ENCODE assay signal across 17 mouse cellular contexts in genomic region chr9:34375187-34375586, GRCm38 (mm10).
DNase-seq lines count a peak whose midpoint lies in the region; ATAC-seq and TF ChIP-seq lines count a peak whose summit lies in the region.
"Had no signal": no experiment of that assay in that cellular context is flagged by ENCODE, and none has a peak within 500 bp of the region (broad histone marks: within the 10 kb centered on the region; RNA-seq: fewer than 3 reads in every experiment).

No protein-coding gene starts in this region.

- peak; percentile 15 for DNase-seq in kidney, postnatal 10 days
- no peak for DNase-seq in midbrain, embryonic 10.5 days (ENCODE audit: low spot score)
- DNase-seq in brain, embryonic 14.5 days (ENCODE audit: low read depth), result peak; percentile 75
- no peak for DNase-seq in urinary bladder, postnatal 36 days (ENCODE audit: low spot score in 2 of 2)
- no peak for DNase-seq in cerebellum, adult 9-11 months
- DNase-seq: cerebellum, adult 2 months; heart, postnatal 36 days; kidney, adult 9 months; layer of hippocampus, postnatal 36 days; liver had no signal

- no peak overlapping the region for H3K4me3 ChIP-seq in kidney, embryonic 16.5 days (ENCODE audit: low read length)
- H3K4me3 ChIP-seq in midbrain, embryonic 12.5 days, result no peak overlapping the region
- H3K4me3 ChIP-seq in midbrain, embryonic 10.5 days, result no peak overlapping the region
- H3K4me3 ChIP-seq: embryonic facial prominence, embryonic 13.5 days; midbrain, embryonic 15.5 days had no signal

- no peaks in the 10 kb centered on the region for H3K4me1 ChIP-seq in kidney, embryonic 16.5 days (ENCODE audit: insufficient read depth, low read length)
- peaks cover 4% of the 10 kb centered on the region; the same call in 1 of the 2 replicates for H3K4me1 ChIP-seq in midbrain, embryonic 12.5 days
- H3K4me1 ChIP-seq in midbrain, embryonic 10.5 days, result peaks cover 4% of the 10 kb centered on the region
- H3K4me1 ChIP-seq: embryonic facial prominence, embryonic 13.5 days; midbrain, embryonic 15.5 days had no signal

- H3K9me3 ChIP-seq in kidney, embryonic 16.5 days (ENCODE audit: low read length), result no peaks in the 10 kb centered on the region
- H3K9me3 ChIP-seq in midbrain, embryonic 12.5 days, result no peaks in the 10 kb centered on the region
- H3K9me3 ChIP-seq in midbrain, embryonic 10.5 days (replicated peaks), result no peaks in the 10 kb centered on the region
- H3K9me3 ChIP-seq: embryonic facial prominence, embryonic 13.5 days; midbrain, embryonic 15.5 days had no signal

- H3K4me2 ChIP-seq in kidney, embryonic 16.5 days (replicated peaks; ENCODE audit: low read depth, low read length), result no peak overlapping the region
- H3K4me2 ChIP-seq in midbrain, embryonic 12.5 days (replicated peaks), result no peak overlapping the region
- H3K4me2 ChIP-seq: embryonic facial prominence, embryonic 13.5 days; heart, embryonic 11.5 days; midbrain, embryonic 15.5 days had no signal

- H3K27me3 ChIP-seq in kidney, embryonic 16.5 days (ENCODE audit: insufficient read depth, low read length), result no peaks in the 10 kb centered on the region
- H3K27me3 ChIP-seq in midbrain, embryonic 12.5 days, result no peaks in the 10 kb centered on the region
- H3K27me3 ChIP-seq in midbrain, embryonic 10.5 days (ENCODE audit: low read depth, poor library complexity, severe bottlenecking), result no peaks in the 10 kb centered on the region
- H3K27me3 ChIP-seq: embryonic facial prominence, embryonic 13.5 days; midbrain, embryonic 15.5 days had no signal

- TF ChIP-seq POLR2A in brain, embryonic 14.5 days (IDR thresholded peaks at IDR 0.05; ENCODE audit: borderline replicate concordance, extremely low read depth, insufficient read depth, insufficient read length, poor library complexity, severe bottlenecking), result no peak

- no peak for ATAC-seq in kidney, embryonic 16.5 days (ENCODE audit: low FRiP score, low TSS enrichment)
- ATAC-seq in midbrain, embryonic 12.5 days (ENCODE audit: low FRiP score, low read depth), result peak; percentile 41; the same call in 1 of the 2 replicates
- ATAC-seq: hindbrain, postnatal 0 days; midbrain, embryonic 15.5 days had no signal

- 79% methylated on average over 1 of the region's 1 CpGs for WGBS in kidney, embryonic 16.5 days
- 59% methylated on average over 1 of the region's 1 CpGs for whole genome bisulfite sequencing in midbrain, embryonic 12.5 days
- WGBS in midbrain, embryonic 10.5 days, result 82% methylated on average over 1 of the region's 1 CpGs

- H3K27ac ChIP-seq in kidney, embryonic 16.5 days (ENCODE audit: low read length), result no peak overlapping the region
- H3K27ac ChIP-seq in midbrain, embryonic 12.5 days (replicated peaks), result no peak overlapping the region
- H3K27ac ChIP-seq in midbrain, embryonic 10.5 days (replicated peaks), result no peak overlapping the region
- H3K27ac ChIP-seq: embryonic facial prominence, embryonic 13.5 days; hindbrain, postnatal 0 days; macrophage; midbrain, embryonic 15.5 days had no signal

- H3K36me3 ChIP-seq in kidney, embryonic 16.5 days (ENCODE audit: insufficient read depth, low read length), result no peaks in the 10 kb centered on the region
- H3K36me3 ChIP-seq in midbrain, embryonic 12.5 days, result no peaks in the 10 kb centered on the region
- no peaks in the 10 kb centered on the region for H3K36me3 ChIP-seq in midbrain, embryonic 10.5 days
- H3K36me3 ChIP-seq: embryonic facial prominence, embryonic 13.5 days; midbrain, embryonic 15.5 days had no signal

- TF ChIP-seq CTCF in brain, embryonic 14.5 days (IDR thresholded peaks at IDR 0.05; ENCODE audit: borderline replicate concordance, extremely low read depth, insufficient read depth, insufficient read length), result no peak

- H3K9ac ChIP-seq in kidney, embryonic 16.5 days (replicated peaks; ENCODE audit: low read length), result no peak overlapping the region
- no peak overlapping the region for H3K9ac ChIP-seq in midbrain, embryonic 12.5 days (replicated peaks)
- H3K9ac ChIP-seq: embryonic facial prominence, embryonic 13.5 days; midbrain, embryonic 15.5 days had no signal

Comparison
In these comparisons a context has a peak if more than half of its experiments do, and no peak if none do; other contexts are left out.
1. DNase-seq: peak in kidney, postnatal 10 days (single experiment) and brain, embryonic 14.5 days (single experiment); none in midbrain, embryonic 10.5 days (single experiment), urinary bladder, postnatal 36 days (0 of 2) and cerebellum, adult 9-11 months (single experiment).